Mouse (Mus musculus) G1E (cell line): ENCODE results near the gene Klrb1.

ENCODE experiments used
- CTCF ChIP-seq: IDR thresholded peaks from 2 replicates; pipeline ENCODE4 v1.5.1; 2012; ENCODE audit warnings: low read depth, low read length, inconsistent platforms, mixed read lengths
- GATA1 ChIP-seq: IDR thresholded peaks from 2 replicates; pipeline ENCODE4 v1.6.1; 2012; ENCODE audit warnings: borderline replicate concordance, low read length, inconsistent platforms, mixed read lengths
- GATA2 ChIP-seq: IDR thresholded peaks from 2 replicates; pipeline ENCODE4 v1.6.1; 2012; ENCODE audit warnings: low read depth, low read length, inconsistent platforms, borderline replicate concordance
- POLR2AphosphoS5 ChIP-seq: IDR thresholded peaks from 2 replicates; pipeline ENCODE4 v1.6.1; 2012; ENCODE audit warnings: low read depth, low read length, inconsistent platforms; ENCODE audit not compliant: insufficient replicate concordance

- no peak for TF ChIP-seq GATA1
- no peak for TF ChIP-seq CTCF
- TF ChIP-seq POLR2AphosphoS5 = no peak
- TF ChIP-seq GATA2 = no peak
These were observed 9.2 kb upstream of the Klrb1 start for GRCm38 (mm10) chr6:128732032-128732431.
